Mouse (Mus musculus): ENCODE measurements at regions not wholly inside any gene's neighbourhood (a gene's known extent, or its start where the extent isn't known, plus 50 kb on each side); places are given as distances from the start of the nearest gene placed in this dataset.

DNA sequence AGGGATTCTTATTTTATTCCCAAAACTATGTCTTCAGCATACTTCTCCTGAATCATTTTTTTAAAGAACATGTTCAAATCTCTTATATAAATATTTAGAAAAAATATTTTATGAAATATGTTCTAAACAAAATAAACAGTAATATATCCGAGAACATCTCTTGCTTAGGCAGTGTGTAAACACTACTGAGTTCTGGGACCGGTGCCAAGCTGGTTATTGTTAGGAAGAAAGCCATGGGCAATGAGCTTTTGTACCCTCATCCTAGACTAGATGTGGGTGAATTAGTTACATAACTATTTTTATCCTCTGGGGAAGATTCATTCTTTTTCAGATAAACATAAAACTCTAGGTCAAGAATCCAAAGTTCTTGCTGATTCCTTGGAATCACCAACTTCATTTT lies 222.5 kb upstream of the Gm10801 start:
- peak in 1 of 2 experiments; percentile 36 for DNase-seq (ENCODE audit: extremely low spot score in 1 of 2, low spot score in 1 of 2)

DNA sequence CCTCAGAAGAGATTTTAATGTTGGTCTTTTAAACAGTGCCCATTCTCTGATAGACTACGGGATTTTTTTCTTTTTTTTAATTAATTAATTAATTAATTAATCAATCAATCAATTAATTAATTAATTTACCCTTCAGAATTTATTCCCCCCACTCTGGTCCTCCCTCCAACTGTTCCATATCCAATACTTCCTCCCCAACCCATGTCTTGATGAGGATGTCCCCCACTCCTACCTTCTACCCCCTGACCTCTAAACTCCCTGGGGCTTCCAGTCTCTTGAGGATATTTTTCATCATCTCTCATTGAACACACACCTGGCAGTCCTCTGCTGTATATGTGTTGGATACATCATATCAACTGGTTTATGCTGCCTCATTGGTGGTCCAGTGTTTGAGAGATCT lies 180.5 kb upstream of the Gm10801 start:
- DNase-seq (ENCODE audit: extremely low spot score in 1 of 2, low spot score in 1 of 2): no peak
